Mouse (Mus musculus) limb, embryonic 14.5 days (tissue): ENCODE measurements around the gene Cdhr2. TPM values are rescaled to one million over a fixed set of nuclear protein-coding genes. Genes with fewer than 3 reads are reported as not detected.
A peak's percentile ranks its signal among the peaks of the same experiment; 100 is the strongest.

Experiments
- ATAC-seq: fragments of 200-750 bp; cut with Nextera tagmentation; 2 replicates; pipeline ENCODE4 v1.8.0; 2017; ENCODE audit warnings: low read depth, moderate number of reproducible peaks, moderate TSS enrichment; ENCODE audit not compliant: low FRiP score
- DNase-seq: peaks from one replicate; pipeline ENCODE4 v3.0.0-alpha.2; 2015; ENCODE audit warnings: low spot score
- H3K27ac ChIP-seq: fragments of 300-500 bp; sonication (generic); replicated peaks from 2 replicates; pipeline ENCODE4 v1.5.1; 2014; ENCODE audit warnings: low read depth, mild to moderate bottlenecking, low read length, moderate library complexity, mixed read lengths
- H3K27me3 ChIP-seq: fragments of 300-500 bp; sonication (generic); 2 replicates; pipeline ENCODE4 v1.6.1; 2014; ENCODE audit warnings: low read length, mixed read lengths; ENCODE audit not compliant: control insufficient read depth, insufficient read depth
- H3K36me3 ChIP-seq: fragments of 300-500 bp; sonication (generic); 2 replicates; pipeline ENCODE4 v1.6.1; 2014; ENCODE audit warnings: mild to moderate bottlenecking, low read length, moderate library complexity, mixed read lengths; ENCODE audit not compliant: control insufficient read depth, insufficient read depth
- H3K4me1 ChIP-seq: fragments of 300-500 bp; sonication (generic); 2 replicates; pipeline ENCODE4 v1.6.1; 2014; ENCODE audit warnings: antibody characterized with exemption, low read length, mixed read lengths; ENCODE audit not compliant: control insufficient read depth, insufficient read depth
- H3K4me2 ChIP-seq: fragments of 300-500 bp; sonication (generic); replicated peaks from 2 replicates; pipeline ENCODE4 v1.6.1; 2014; ENCODE audit warnings: low read depth, mild to moderate bottlenecking, low read length, moderate library complexity; ENCODE audit not compliant: severe bottlenecking
- H3K4me3 ChIP-seq: fragments of 300-500 bp; sonication (generic); replicated peaks from 2 replicates; pipeline ENCODE4 v1.5.1; 2014; ENCODE audit warnings: low read length
- H3K9ac ChIP-seq: fragments of 300-500 bp; sonication (generic); 2 replicates; pipeline ENCODE4 v1.6.1; 2014; ENCODE audit warnings: mild to moderate bottlenecking, low read depth, low read length, moderate library complexity; ENCODE audit not compliant: severe bottlenecking
- H3K9me3 ChIP-seq: fragments of 300-500 bp; sonication (generic); 2 replicates; pipeline ENCODE4 v1.6.1; 2016; ENCODE audit warnings: low read length; ENCODE audit not compliant: control insufficient read depth
- POLR2A ChIP-seq: fragments of 200-500 bp; IDR thresholded peaks from 2 replicates; pipeline ENCODE4 v1.8.0; 2012; ENCODE audit warnings: inconsistent platforms, mild to moderate bottlenecking, moderate library complexity, borderline replicate concordance; ENCODE audit not compliant: insufficient read depth, insufficient read length; ENCODE audit errors: extremely low read depth
- WGBS: fragments of 180-500 bp; shearing (Covaris S2); extraction: QIAGEN DNeasy Blood & Tissue Kit; methylation state at CpG from one replicate; pipeline ENCODE4 v1.1.7; 2014; 5-methylcytosine and 5-hydroxymethylcytosine counted together
- polyA plus RNA-seq, 2 experiments: library from polyadenylated mRNA; depleted of rRNA in 1 of 2; stranded (reverse) in 1 of 2; unstranded in 1 of 2; fragments of >200 nt; fragmentation: Nextera tagmentation in 1 of 2; extraction: Ambion mirVana in 1 of 2; gene quantifications; 2 replicates each; pipeline versions ENCODE4 v1.2.1 to v1.2.3; 2012 to 2014

Cdhr2 gene
- polyA plus RNA-seq, 2 experiments, result 0.06 TPM

DNA sequence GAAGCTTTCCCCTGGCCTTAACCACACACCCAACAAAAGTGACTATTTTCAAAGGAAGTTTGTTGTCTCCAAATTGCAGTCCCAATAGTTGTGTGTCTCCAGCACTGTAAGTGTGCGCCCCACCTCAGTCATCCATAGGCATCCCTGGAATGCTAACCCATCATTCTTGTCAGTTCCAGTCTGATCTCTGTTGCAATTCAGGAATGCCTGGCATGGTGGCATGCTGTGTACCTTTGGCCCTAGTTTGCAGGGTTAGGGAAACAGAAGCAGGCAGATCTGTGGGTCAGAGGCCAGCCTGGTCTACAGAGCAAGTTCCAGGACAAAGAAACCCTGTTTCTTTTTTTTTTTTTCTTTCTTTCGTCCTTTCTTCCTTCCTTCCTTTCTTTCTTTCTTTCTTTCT, 30.8 kb upstream of the Cdhr2 start:
- Histone ChIP-seq H3K4me3 (no peak overlapping the region), H3K4me2 (no peak overlapping the region), H3K9ac (no peak overlapping the region), H3K9me3 (no peaks in the 10 kb centered on the region), H3K4me1 (no peaks in the 10 kb centered on the region), H3K36me3 (peaks cover 5% of the 10 kb centered on the region; the same call in 1 of the 2 replicates), H3K27ac (no peak overlapping the region), H3K27me3 (no peaks in the 10 kb centered on the region)
- ATAC-seq (no peak), DNase-seq (no peak)
- WGBS, result 75% methylated on average over 2 of the region's 2 CpGs
- no peak for TF ChIP-seq POLR2A

DNA sequence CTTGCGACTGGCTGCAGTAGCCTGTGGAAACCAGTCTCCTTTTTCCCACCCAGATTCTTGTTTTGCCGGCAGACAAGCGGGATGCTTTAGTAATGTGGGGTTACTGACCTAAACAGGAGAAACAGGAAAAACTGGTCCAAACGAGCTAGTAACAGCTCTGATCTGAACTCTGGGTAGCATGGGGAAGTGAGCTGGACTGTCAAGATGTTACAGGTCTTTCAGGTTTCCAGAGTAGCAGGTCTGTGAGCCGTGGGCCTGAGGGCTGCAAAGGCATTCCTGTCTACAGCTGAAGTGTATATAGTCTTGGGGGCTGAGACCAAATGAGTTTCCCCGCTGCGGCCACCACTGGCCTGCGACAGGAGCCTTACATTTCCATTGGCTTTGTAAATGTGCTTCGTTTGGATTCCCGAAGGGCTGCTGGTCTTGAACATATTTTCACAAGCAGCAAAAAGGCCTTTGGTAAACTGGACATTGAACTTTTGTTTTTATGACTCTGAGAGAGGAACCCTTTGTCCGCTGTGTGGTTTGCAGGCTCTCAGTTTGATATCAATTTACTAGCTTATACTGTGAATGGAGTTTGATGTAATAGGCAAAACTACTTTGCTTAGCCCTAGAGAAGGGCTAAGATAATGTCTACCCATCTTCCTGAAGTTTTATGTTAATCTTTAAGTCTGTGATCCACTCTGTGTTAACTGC, 25.2 kb upstream of the Cdhr2 start:
- Histone ChIP-seq H3K4me3 (no peak overlapping the region), H3K4me1 (no peaks in the 10 kb centered on the region), H3K9me3 (no peaks in the 10 kb centered on the region), H3K4me2 (no peak overlapping the region), H3K36me3 (peaks cover 25% of the 10 kb centered on the region), H3K27me3 (no peaks in the 10 kb centered on the region), H3K27ac (no peak overlapping the region), H3K9ac (no peak overlapping the region)
- no peak for TF ChIP-seq POLR2A
- no peak for ATAC-seq
- 52% methylated on average over 11 of the region's 11 CpGs for WGBS
- DNase-seq, result peak; percentile 61

DNA sequence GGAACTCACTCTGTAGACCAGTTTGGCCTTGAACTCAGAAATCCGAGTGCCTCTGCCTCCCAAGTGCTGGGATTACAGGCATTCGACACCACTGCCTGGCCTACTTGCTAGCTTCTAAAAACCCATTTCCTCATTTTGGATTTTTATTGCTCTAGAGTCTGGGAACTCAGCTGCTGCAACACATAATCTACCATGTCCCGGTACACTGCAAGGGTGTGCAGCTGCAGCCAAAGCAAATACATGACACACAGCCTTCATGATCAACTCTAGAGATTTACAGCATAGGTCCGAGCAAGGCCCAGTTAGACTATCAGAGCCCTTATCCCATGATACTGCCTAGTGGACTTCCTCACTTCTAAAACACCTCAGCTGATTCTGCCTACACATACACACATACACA, 23.0 kb upstream of the Cdhr2 start:
- Histone ChIP-seq H3K4me3 (no peak overlapping the region), H3K9me3 (no peaks in the 10 kb centered on the region), H3K27me3 (no peaks in the 10 kb centered on the region), H3K36me3 (peaks cover 48% of the 10 kb centered on the region), H3K4me1 (no peaks in the 10 kb centered on the region), H3K9ac (no peak overlapping the region), H3K27ac (no peak overlapping the region), H3K4me2 (no peak overlapping the region)
- no peak for ATAC-seq
- whole genome bisulfite sequencing, result 55% methylated on average over 4 of the region's 4 CpGs
- no peak for TF ChIP-seq POLR2A
- no peak for DNase-seq

DNA sequence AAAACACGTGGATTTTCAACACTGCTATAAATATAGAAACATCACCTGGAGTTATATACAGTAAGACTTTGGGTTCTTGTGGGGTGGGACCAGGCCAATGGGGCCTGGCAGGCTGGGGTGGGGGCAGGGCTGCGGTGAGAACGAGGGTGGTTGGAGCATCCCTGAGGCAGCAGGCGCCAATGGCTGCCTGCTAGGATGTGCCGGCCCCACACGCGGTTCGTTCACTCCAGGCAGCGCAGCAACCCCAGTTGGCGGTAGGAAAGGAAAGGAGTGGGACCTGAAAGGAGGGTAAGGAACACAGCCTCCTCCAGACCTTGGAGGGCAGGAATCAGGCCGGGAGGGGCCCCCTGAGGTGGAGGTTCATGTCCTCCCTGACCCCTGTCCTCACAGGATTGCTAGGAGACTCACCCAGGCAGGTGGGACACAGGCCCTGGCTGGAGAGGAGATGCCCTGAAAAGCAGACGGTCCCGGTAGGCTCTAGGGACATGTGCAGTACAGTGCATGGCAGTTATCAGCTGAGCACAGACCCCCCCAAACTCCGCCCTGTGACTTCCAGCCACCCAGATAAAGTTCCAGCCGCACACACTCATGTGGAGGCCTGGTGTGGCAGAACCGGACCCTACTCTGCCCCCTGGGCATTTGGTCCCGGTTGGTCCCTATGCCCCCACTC, 20.9 kb upstream of the Cdhr2 start:
- DNase-seq, result no peak
- peaks cover 63% of the 10 kb centered on the region for H3K36me3 ChIP-seq

DNA sequence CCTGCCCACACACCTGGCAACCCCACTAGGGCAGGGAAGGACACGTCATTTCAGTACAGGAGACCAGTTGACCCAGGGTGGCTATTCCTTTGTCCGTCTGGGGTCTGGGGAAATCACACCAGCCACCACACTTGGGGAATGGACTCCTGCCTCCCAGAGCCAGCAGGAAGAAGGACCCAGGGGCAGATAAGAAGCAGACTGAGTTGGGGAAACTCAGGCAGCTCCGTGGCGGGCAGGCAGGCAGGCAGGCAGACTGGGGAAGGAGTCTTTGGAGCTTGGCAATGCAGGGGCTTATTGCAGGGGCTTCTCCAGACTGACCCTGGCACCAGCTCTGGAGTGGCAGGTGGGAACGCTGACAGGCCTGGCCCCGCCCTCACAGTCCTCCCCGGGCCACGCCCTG, 20.0 kb upstream of the Cdhr2 start:
- Histone ChIP-seq H3K27me3 (no peaks in the 10 kb centered on the region), H3K9ac (no peak overlapping the region), H3K36me3 (peaks cover 66% of the 10 kb centered on the region), H3K4me2 (no peak overlapping the region), H3K27ac (no peak overlapping the region), H3K4me3 (no peak overlapping the region), H3K9me3 (no peaks in the 10 kb centered on the region), H3K4me1 (peaks cover 13% of the 10 kb centered on the region)
- no peak for TF ChIP-seq POLR2A
- ATAC-seq (no peak), DNase-seq (no peak)
- 85% methylated on average over 8 of the region's 8 CpGs for WGBS

More for the DNA sequence above, 20.9 kb upstream of the Cdhr2 start:
- no peak for ATAC-seq
- Histone ChIP-seq H3K4me1 (peaks cover 4% of the 10 kb centered on the region; the same call in 1 of the 2 replicates), H3K27me3 (no peaks in the 10 kb centered on the region), H3K9me3 (no peaks in the 10 kb centered on the region), H3K9ac (no peak overlapping the region), H3K4me3 (no peak overlapping the region), H3K27ac (no peak overlapping the region), H3K4me2 (no peak overlapping the region)
- 78% methylated on average over 17 of the region's 17 CpGs for WGBS
- TF ChIP-seq POLR2A, result no peak
